Mouse (Mus musculus): ENCODE data around the gene Stxbp4. TPM values are rescaled to one million over a fixed set of nuclear protein-coding genes. Genes with fewer than 3 reads are reported as not detected.

Stxbp4 gene
- total and polyA plus RNA-seq, 3 experiments = 4.0 to 4.9 TPM; not detected in 1

DNA sequence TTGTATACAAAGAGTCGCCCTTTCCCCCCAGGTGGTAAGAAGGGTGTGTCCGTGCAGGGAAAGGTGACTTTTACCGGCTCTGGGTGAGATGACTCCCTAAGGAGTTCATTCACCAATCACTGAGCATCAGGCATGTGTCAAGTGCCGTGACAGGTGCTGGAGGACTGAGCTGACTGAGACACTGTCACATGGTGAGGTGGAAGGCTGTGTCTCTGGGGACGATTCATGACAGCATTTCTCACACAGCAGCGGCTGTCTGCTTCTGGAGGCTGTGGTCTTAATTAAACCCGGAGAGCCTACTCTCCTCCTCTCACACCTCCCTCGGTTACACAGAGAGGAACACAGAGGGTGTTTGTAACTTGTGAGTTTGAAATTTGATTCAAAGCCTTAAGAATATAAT lies 116.8 kb downstream of the Stxbp4 start:
- Histone ChIP-seq H3K4me3 (ENCODE audit: control insufficient read depth in 1 of 2, insufficient read depth in 1 of 2, low read depth in 2 of 2, low read length in 2 of 2) (no peak overlapping the region), H3K36me3 (ENCODE audit: control insufficient read depth in 1 of 2, insufficient read depth in 2 of 2, low read length in 2 of 2) (peaks cover 0 to 5% of the 10 kb centered on the region in 2 experiments; a peak in 2 of 4 replicates), H3K79me2 (ENCODE audit: control insufficient read depth, insufficient read depth, low read length, poor library complexity) (no peaks in the 10 kb centered on the region), H3K27me3 (ENCODE audit: control insufficient read depth in 1 of 2, insufficient read depth in 2 of 2, low read length in 2 of 2) (no peaks in the 10 kb centered on the region), H3K9me3 (replicated peaks; ENCODE audit: insufficient read depth, low read length) (no peaks in the 10 kb centered on the region), H3K9ac (ENCODE audit: control insufficient read depth, low read depth, low read length, poor library complexity, severe bottlenecking) (no peak overlapping the region), H3K27ac (ENCODE audit: control insufficient read depth, low read depth, low read length) (no peak overlapping the region), H3K4me1 (ENCODE audit: control insufficient read depth in 1 of 2, insufficient read depth in 2 of 2, low read length in 2 of 2) (peaks cover 0 to 2% of the 10 kb centered on the region in 2 experiments; a peak in 2 of 4 replicates)
- TF ChIP-seq E2F4 (IDR thresholded peaks at IDR 0.05; ENCODE audit: borderline replicate concordance, low read depth, low read length) (no peak), TCF12 (IDR thresholded peaks at IDR 0.05; ENCODE audit: low read depth, low read length) (no peak), HCFC1 (IDR thresholded peaks at IDR 0.05; ENCODE audit: low read depth, low read length) (no peak), BHLHE40 (IDR thresholded peaks at IDR 0.05; ENCODE audit: borderline replicate concordance, low read depth, low read length) (no peak), POLR2A (IDR thresholded peaks at IDR 0.05; ENCODE audit: control insufficient read depth in 1 of 2, insufficient read depth in 1 of 2, low read depth in 1 of 2, low read length in 2 of 2, poor library complexity in 1 of 2) (no peak), CHD1 (IDR thresholded peaks at IDR 0.05; ENCODE audit: low read depth, low read length) (no peak), MEF2A (IDR thresholded peaks at IDR 0.05; ENCODE audit: extremely low read depth, insufficient replicate concordance, low read depth, low read length, poor library complexity, severe bottlenecking) (no peak), ZNF384 (IDR thresholded peaks at IDR 0.05; ENCODE audit: low read depth, low read length) (no peak), MYB (IDR thresholded peaks at IDR 0.05; ENCODE audit: low read depth, low read length) (no peak), USF1 (IDR thresholded peaks at IDR 0.05; ENCODE audit: low read depth, low read length) (no peak), NRF1 (IDR thresholded peaks at IDR 0.05; ENCODE audit: insufficient read depth, low read depth, low read length, poor library complexity, severe bottlenecking) (no peak), JUND (IDR thresholded peaks at IDR 0.05; ENCODE audit: low read depth, low read length) (no peak), MYC (IDR thresholded peaks at IDR 0.05; ENCODE audit: low read depth, low read length) (no peak)
- DNase-seq (ENCODE audit: low read depth, low spot score) = no peak

DNA sequence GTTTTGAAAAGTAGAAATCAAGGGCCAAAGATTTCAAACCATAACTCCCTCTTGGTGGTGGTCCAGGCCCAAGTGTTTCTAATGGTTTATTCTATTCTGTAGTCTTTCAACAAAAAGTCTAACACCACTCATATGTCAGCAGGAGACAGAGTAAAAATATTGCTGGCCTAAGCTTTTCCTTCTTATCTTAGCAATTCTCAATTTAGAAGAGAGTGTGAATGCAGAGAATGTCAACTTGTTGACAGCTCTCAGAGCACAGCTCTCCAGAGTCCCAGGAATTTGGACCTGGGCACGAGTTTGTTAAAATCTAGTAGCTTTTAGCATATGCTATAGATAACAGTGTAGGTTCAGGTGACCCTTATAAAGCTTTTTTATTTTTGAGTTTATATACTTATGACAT lies 120.1 kb downstream of the Stxbp4 start:
- no peak overlapping the region for H3K4me3 ChIP-seq (ENCODE audit: control insufficient read depth in 1 of 2, insufficient read depth in 1 of 2, low read depth in 2 of 2, low read length in 2 of 2)
- peaks cover 2 to 6% of the 10 kb centered on the region in 2 experiments; a peak in 3 of 4 replicates for H3K4me1 ChIP-seq (ENCODE audit: control insufficient read depth in 1 of 2, insufficient read depth in 2 of 2, low read length in 2 of 2)
- no peaks in the 10 kb centered on the region for H3K79me2 ChIP-seq (ENCODE audit: control insufficient read depth, insufficient read depth, low read length, poor library complexity)
- H3K27me3 ChIP-seq (ENCODE audit: control insufficient read depth in 1 of 2, insufficient read depth in 2 of 2, low read length in 2 of 2) = no peaks in the 10 kb centered on the region
- no peak overlapping the region for H3K9ac ChIP-seq (ENCODE audit: control insufficient read depth, low read depth, low read length, poor library complexity, severe bottlenecking)
- no peaks in the 10 kb centered on the region for H3K9me3 ChIP-seq (replicated peaks; ENCODE audit: insufficient read depth, low read length)
- H3K36me3 ChIP-seq (ENCODE audit: control insufficient read depth in 1 of 2, insufficient read depth in 2 of 2, low read length in 2 of 2) = peaks cover 0 to 12% of the 10 kb centered on the region in 2 experiments; a peak in 2 of 4 replicates
- no peak for DNase-seq (ENCODE audit: low read depth, low spot score)
- TF ChIP-seq MYC (IDR thresholded peaks at IDR 0.05; ENCODE audit: low read depth, low read length) (no peak), POLR2AphosphoS5 (IDR thresholded peaks at IDR 0.05; ENCODE audit: borderline replicate concordance, low read depth, low read length) (no peak), CTCF (IDR thresholded peaks at IDR 0.05 in 2 of 3, conservative IDR thresholded peaks at IDR 0.05 in 1 of 3; ENCODE audit: control insufficient read depth in 1 of 3, insufficient read depth in 1 of 3, low read depth in 2 of 3, low read length in 3 of 3, poor library complexity in 1 of 3, severe bottlenecking in 1 of 3) (no peak), MYB (IDR thresholded peaks at IDR 0.05; ENCODE audit: low read depth, low read length) (no peak), TBP (IDR thresholded peaks at IDR 0.05; ENCODE audit: low read depth, low read length) (no peak), NRF1 (IDR thresholded peaks at IDR 0.05; ENCODE audit: insufficient read depth, low read depth, low read length, poor library complexity, severe bottlenecking) (no peak), USF1 (IDR thresholded peaks at IDR 0.05; ENCODE audit: low read depth, low read length) (no peak), SMC3 (IDR thresholded peaks at IDR 0.05; ENCODE audit: low read depth, low read length) (no peak), EP300 (IDR thresholded peaks at IDR 0.05; ENCODE audit: low read depth in 1 of 2, low read length in 2 of 2) (no peak), BHLHE40 (IDR thresholded peaks at IDR 0.05; ENCODE audit: borderline replicate concordance, low read depth, low read length) (no peak), ZKSCAN1 (IDR thresholded peaks at IDR 0.05; ENCODE audit: low read depth, low read length) (no peak), POLR2A (IDR thresholded peaks at IDR 0.05; ENCODE audit: control insufficient read depth in 1 of 2, insufficient read depth in 1 of 2, low read depth in 1 of 2, low read length in 2 of 2, poor library complexity in 1 of 2) (no peak), JUND (IDR thresholded peaks at IDR 0.05; ENCODE audit: low read depth, low read length) (no peak), POLR2AphosphoS2 (IDR thresholded peaks at IDR 0.05; ENCODE audit: low read length) (no peak), KAT2A (conservative IDR thresholded peaks at IDR 0.05; ENCODE audit: low read depth, low read length) (no peak), RAD21 (IDR thresholded peaks at IDR 0.05; ENCODE audit: low read depth, low read length) (no peak)
- H3K27ac ChIP-seq (ENCODE audit: control insufficient read depth, low read depth, low read length) = no peak overlapping the region

Measured in MEL (cell line).